Mouse (Mus musculus): ENCODE measurements at regions not wholly inside any gene's neighbourhood (a gene's known extent, or its start where the extent isn't known, plus 50 kb on each side); places are given as distances from the start of the nearest gene placed in this dataset.

DNA sequence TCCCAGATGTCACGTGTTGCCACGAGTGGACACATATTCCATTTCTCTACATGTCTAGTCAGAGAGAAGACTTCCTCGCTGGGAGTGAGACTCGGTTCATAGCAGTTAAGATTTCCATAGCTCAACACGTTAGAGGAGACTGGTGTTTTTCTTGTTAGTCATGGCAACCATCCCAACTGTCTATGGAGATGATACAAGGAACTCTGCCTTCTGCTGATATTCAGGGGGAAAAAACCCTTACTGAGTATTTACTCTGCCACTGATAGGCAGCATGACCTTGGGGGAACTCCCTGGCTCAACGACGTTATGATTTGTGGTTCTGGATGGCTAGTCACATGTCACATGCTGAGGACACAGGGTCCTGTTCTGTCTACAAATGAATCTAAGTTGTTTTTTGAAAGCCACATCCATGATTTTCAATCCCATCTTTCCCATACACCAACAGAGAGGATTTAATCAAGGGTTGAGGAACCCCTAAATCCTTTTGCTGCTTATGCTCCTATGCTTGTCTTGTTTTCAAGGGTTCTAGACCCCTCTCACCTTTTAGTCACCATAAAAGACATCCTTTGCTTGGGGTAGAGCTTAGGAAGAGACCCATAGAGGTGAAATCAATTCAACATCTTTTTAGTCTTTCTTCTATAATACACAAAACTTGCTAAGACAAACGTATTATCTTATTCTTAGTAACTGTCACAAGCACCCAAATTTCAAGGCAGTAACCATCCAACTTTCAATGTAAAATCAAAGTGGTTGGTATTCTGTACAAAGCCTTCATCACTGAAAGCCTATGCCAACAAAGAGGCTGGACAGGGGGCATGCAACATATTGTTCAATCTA, 50.2 kb upstream of the Adtrp start:
- no peak for DNase-seq

Measured in cerebellum, postnatal 10 days (tissue).